33 mouse cellular contexts compared by ENCODE assay signal in the genomic region with DNA sequence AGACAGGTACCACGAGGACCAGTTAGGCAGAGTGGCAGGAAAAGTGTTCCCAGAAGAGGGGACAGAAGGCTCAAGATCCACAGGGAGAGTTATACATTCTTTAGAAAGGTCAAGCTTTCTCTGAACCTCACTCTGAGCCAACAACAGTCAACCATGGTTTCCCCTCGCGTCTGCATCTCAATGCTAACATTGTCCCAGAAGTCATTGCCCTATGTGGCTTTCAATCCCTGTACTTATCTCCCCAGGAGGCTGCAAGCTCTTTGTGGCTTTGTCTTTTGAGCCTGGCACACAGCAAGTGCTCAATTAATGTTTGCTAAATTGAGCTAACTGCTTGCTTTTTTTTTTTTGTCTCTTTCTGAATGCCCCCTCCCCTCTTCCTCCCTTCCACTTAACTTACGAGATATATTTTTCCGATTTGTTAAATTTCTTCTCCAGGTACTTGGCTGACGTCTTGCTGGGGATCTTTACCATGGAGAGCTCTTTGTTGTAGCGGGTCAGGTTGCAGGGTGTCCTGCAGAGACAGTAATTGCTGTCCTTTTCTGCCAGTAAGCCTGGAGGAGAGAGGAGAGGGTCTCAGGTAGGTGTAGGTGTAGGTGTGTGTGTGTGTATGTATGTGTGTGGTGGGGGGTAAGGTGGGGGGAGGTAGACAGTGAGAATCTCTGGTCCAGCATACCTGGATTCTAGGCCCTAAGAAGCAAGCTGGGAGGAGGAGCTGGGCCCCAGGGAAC. TPM values are rescaled to one million over a fixed set of nuclear protein-coding genes. Genes with fewer than 3 reads are reported as not detected.
"Had no signal": no experiment of that assay in that cellular context is flagged by ENCODE, and none has a peak within 500 bp of the region (broad histone marks: within the 10 kb centered on the region; RNA-seq: fewer than 3 reads in every experiment).

No protein-coding gene starts in this region.

- DNase-seq: kidney, adult 9 months; kidney, postnatal 14 days; kidney, postnatal 4 days; layer of hippocampus, adult 9-11 months; liver; lung, adult 18-20 months; lung, postnatal 10 days; lung, postnatal 36 days; right cerebral cortex, adult 18-20 months; right cerebral cortex, postnatal 14 days; right cerebral cortex, postnatal 4 days; thymus, postnatal 25 days had no signal

- H3K4me3 ChIP-seq: limb, embryonic 10.5 days; limb, embryonic 13.5 days; liver, embryonic 12.5 days; liver, embryonic 15.5 days; lung, embryonic 15.5 days; megakaryocyte, embryonic 14.5 days; midbrain, embryonic 10.5 days; midbrain, embryonic 13.5 days; myocyte; neural tube, embryonic 13.5 days had no signal

- H3K4me1 ChIP-seq: limb, embryonic 10.5 days; limb, embryonic 13.5 days; liver, embryonic 12.5 days; liver, embryonic 15.5 days; lung, embryonic 15.5 days; megakaryocyte, embryonic 14.5 days; neural tube, embryonic 13.5 days had no signal

- H3K27me3 ChIP-seq: lung, embryonic 15.5 days had no signal

- H3K9me3 ChIP-seq: limb, embryonic 10.5 days; limb, embryonic 13.5 days; liver, embryonic 12.5 days; liver, embryonic 15.5 days; lung, embryonic 15.5 days; megakaryocyte, embryonic 14.5 days; midbrain, embryonic 10.5 days; midbrain, embryonic 13.5 days; neural tube, embryonic 13.5 days had no signal

- H3K36me3 ChIP-seq: limb, embryonic 10.5 days; limb, embryonic 13.5 days; liver, embryonic 12.5 days; liver, embryonic 15.5 days; lung, embryonic 15.5 days; midbrain, embryonic 10.5 days; midbrain, embryonic 13.5 days; neural tube, embryonic 13.5 days had no signal

- H3K27ac ChIP-seq: limb, embryonic 10.5 days; limb, embryonic 13.5 days; liver, embryonic 12.5 days; liver, embryonic 15.5 days; lung, embryonic 15.5 days; midbrain, embryonic 10.5 days; midbrain, embryonic 13.5 days; neural tube, embryonic 13.5 days; stomach, postnatal 0 days had no signal

RNA-seq across cellular contexts. Expression of a gene that starts 31.3 kb away (rescaled TPM):
- total RNA-seq: layer of hippocampus, adult 18-20 months; layer of hippocampus, postnatal 25 days; left cerebral cortex, adult 18-20 months; left cerebral cortex, postnatal 25 days; monocyte, adult 5-6 weeks; neutrophil, adult 5-6 weeks had no signal
- polyA plus RNA-seq: kidney, embryonic 16.5 days; limb, embryonic 10.5 days; limb, embryonic 13.5 days; liver, embryonic 12.5 days; liver, embryonic 15.5 days; lung, embryonic 15.5 days; midbrain, embryonic 10.5 days; midbrain, embryonic 13.5 days; midbrain, embryonic 16.5 days; myocyte; neural tube, embryonic 13.5 days; stomach, embryonic 14.5 days; thymus, postnatal 0 days had no signal
